Mouse (Mus musculus) MEL (cell line): ENCODE measurements around the gene Gm10118.

Source experiments
- CHD1 ChIP-seq: IDR thresholded peaks from 2 replicates; pipeline ENCODE4 v1.6.1; 2012; ENCODE audit warnings: low read depth, mild to moderate bottlenecking, inconsistent platforms, low read length, improper control_type of control experiment
- CTCF ChIP-seq, 3 experiments: IDR thresholded peaks in 2 of 3; conservative IDR thresholded peaks in 1 of 3; 2 replicates each; pipeline ENCODE4 v1.5.1; 2011 to 2012; ENCODE audit warnings: low read length in 3 of 3, low read depth in 2 of 3, mild to moderate bottlenecking in 2 of 3, improper control_type of control experiment in 1 of 3, inconsistent platforms in 1 of 3, mixed read lengths in 1 of 3, moderate library complexity in 1 of 3; ENCODE audit not compliant: control insufficient read depth in 1 of 3, insufficient read depth in 1 of 3, poor library complexity in 1 of 3, severe bottlenecking in 1 of 3
- ELF1 ChIP-seq: IDR thresholded peaks from 2 replicates; pipeline ENCODE4 v1.6.1; 2014; ENCODE audit warnings: low read depth, mild to moderate bottlenecking, inconsistent platforms, low read length, improper control_type of control experiment, moderate library complexity
- KAT2A ChIP-seq: conservative IDR thresholded peaks from 2 replicates; pipeline ENCODE4 v1.6.1; 2012; ENCODE audit warnings: low read depth, low read length, improper control_type of control experiment, inconsistent platforms
- MYB ChIP-seq: IDR thresholded peaks from 2 replicates; pipeline ENCODE4 v1.6.1; 2011; ENCODE audit warnings: mild to moderate bottlenecking, low read depth, low read length, improper control_type of control experiment
- POLR2A ChIP-seq, 2 experiments: IDR thresholded peaks; 2 replicates each; pipeline ENCODE4 v1.6.1; 2011 to 2012; ENCODE audit warnings: low read length in 2 of 2, mild to moderate bottlenecking in 2 of 2, control low read depth in 1 of 2, improper control_type of control experiment in 1 of 2, low read depth in 1 of 2, moderate library complexity in 1 of 2; ENCODE audit not compliant: control insufficient read depth in 1 of 2, insufficient read depth in 1 of 2, poor library complexity in 1 of 2
- ZC3H11A ChIP-seq: IDR thresholded peaks from 2 replicates; pipeline ENCODE4 v1.6.1; 2012; ENCODE audit warnings: low read depth, mild to moderate bottlenecking, inconsistent platforms, low read length, improper control_type of control experiment

DNA sequence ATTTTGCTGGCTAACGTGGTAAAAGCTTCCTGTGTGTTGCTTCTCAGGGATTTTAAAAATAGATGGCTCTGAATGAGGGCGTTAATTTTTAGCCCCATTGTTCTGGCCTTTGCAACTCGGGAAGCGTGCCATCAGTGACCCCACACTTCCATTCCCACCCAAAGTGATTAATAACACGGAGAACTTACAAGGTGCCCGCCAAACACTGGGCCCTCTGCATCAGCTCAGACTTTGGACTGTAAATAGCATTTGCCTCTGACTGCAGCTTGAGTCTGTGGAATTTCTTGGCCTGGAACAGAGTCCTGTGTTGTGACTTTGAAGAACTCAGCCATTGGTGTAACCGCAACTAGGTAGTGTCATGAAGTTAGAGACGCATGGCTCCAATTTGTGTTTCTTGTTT lies 23.6 kb upstream of the Gm10118 start:
- TF ChIP-seq CHD1 (no peak), POLR2A (IDR thresholded peaks at IDR 0.05; ENCODE audit: control insufficient read depth in 1 of 2, insufficient read depth in 1 of 2, low read depth in 1 of 2, low read length in 2 of 2, poor library complexity in 1 of 2) (no peak), KAT2A (no peak), CTCF (IDR thresholded peaks at IDR 0.05 in 2 of 3, conservative IDR thresholded peaks at IDR 0.05 in 1 of 3; ENCODE audit: control insufficient read depth in 1 of 3, insufficient read depth in 1 of 3, low read depth in 2 of 3, low read length in 3 of 3, poor library complexity in 1 of 3, severe bottlenecking in 1 of 3) (no peak), ZC3H11A (no peak), ELF1 (no peak), MYB (no peak)
